Mouse (Mus musculus): ENCODE results near the gene Opcml.

GRCm38 (mm10) chr9:28211877-28212276, 421.3 kb downstream of the Opcml start:
- TF ChIP-seq POLR2A (IDR thresholded peaks at IDR 0.05; ENCODE audit: borderline replicate concordance, insufficient read depth, low read length) (no peak), CTCF (IDR thresholded peaks at IDR 0.05; ENCODE audit: borderline replicate concordance, insufficient read depth, low read depth, low read length) (no peak)

Measured in cerebellum, adult 2 months (tissue).